Mouse (Mus musculus) small intestine, adult 2 months (tissue): ENCODE results near the gene Scn4b.

Experiments
- CTCF ChIP-seq: fragments of 200-500 bp; IDR thresholded peaks from 2 replicates; pipeline ENCODE4 v1.5.1; 2012; ENCODE audit warnings: low read depth, mild to moderate bottlenecking, control low read depth, inconsistent platforms, low read length, moderate library complexity, mixed read lengths; ENCODE audit not compliant: insufficient replicate concordance, insufficient read length; ENCODE audit errors: extremely low read depth
- POLR2A ChIP-seq: fragments of 200-500 bp; IDR thresholded peaks from 2 replicates; pipeline ENCODE4 v1.6.1; 2012; ENCODE audit warnings: low read depth, mild to moderate bottlenecking, control low read depth, inconsistent platforms, low read length, moderate library complexity

DNA sequence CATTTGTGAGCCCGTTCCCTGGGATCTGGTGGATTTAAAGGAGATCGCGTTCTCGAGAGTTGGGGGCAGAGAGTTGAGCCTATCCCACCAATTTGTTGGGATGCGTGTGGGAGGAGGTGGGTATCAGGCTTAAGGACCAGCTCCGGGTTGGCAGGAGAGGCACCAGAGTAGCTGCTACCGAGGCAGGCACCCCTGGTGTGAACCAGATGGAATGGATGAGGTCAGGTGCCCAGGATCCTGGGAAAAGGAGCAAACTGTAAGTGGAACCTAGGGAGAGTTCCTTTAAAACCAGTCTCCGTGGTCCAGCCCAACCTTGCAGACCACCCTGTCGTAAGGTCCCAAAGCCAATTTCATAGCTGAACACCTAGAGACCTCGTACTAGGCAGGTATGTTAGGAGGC lies 19.6 kb upstream of the Scn4b start:
- TF ChIP-seq POLR2A = no peak
- no peak for TF ChIP-seq CTCF
